Mouse (Mus musculus) ES-Bruce4 (cell line): ENCODE results near the gene Rnls. TPM values are rescaled to one million over a fixed set of nuclear protein-coding genes. Genes with fewer than 3 reads are reported as not detected.

Experiments
- H3K27ac ChIP-seq: 2 replicates; pipeline ENCODE4 v1.5.1; 2012; ENCODE audit warnings: low read length, inconsistent platforms; ENCODE audit not compliant: insufficient read depth
- H3K27me3 ChIP-seq: 2 replicates; pipeline ENCODE4 v1.6.1; 2012; ENCODE audit warnings: mild to moderate bottlenecking, low read length, inconsistent platforms; ENCODE audit not compliant: control insufficient read depth, poor library complexity, insufficient read depth, severe bottlenecking
- H3K36me3 ChIP-seq: 2 replicates; pipeline ENCODE4 v1.6.1; 2012; ENCODE audit warnings: inconsistent platforms, mild to moderate bottlenecking, low read length, moderate library complexity; ENCODE audit not compliant: control insufficient read depth, poor library complexity, insufficient read depth, severe bottlenecking
- H3K4me1 ChIP-seq: one replicate; pipeline ENCODE4 v1.8.1; 2011; ENCODE audit warnings: low read length; ENCODE audit not compliant: control insufficient read depth, insufficient read depth
- H3K4me3 ChIP-seq: 2 replicates; pipeline ENCODE4 v1.5.1; 2011; ENCODE audit warnings: low read depth, mild to moderate bottlenecking, low read length
- H3K9ac ChIP-seq: 2 replicates; pipeline ENCODE4 v1.6.1; 2012; ENCODE audit warnings: low read depth, mild to moderate bottlenecking, inconsistent platforms; ENCODE audit not compliant: poor library complexity, severe bottlenecking
- H3K9me3 ChIP-seq: replicated peaks from 2 replicates; pipeline ENCODE4 v1.6.1; 2012; ENCODE audit warnings: mild to moderate bottlenecking, low read length, inconsistent platforms; ENCODE audit not compliant: control insufficient read depth, poor library complexity, insufficient read depth, severe bottlenecking
- CTCF ChIP-seq: IDR thresholded peaks from one replicate; pipeline ENCODE4 v1.8.1; 2011; ENCODE audit warnings: low read depth, low read length
- EP300 ChIP-seq: IDR thresholded peaks from 2 replicates; pipeline ENCODE4 v1.6.1; 2011; ENCODE audit warnings: low read depth, low read length; ENCODE audit not compliant: insufficient read depth
- POLR2A ChIP-seq: IDR thresholded peaks from one replicate; pipeline ENCODE4 v1.8.1; 2011; ENCODE audit warnings: low read length; ENCODE audit not compliant: insufficient read depth
- polyA plus RNA-seq: library from polyadenylated mRNA; stranded (reverse); fragments of >200 nt; gene quantifications from 2 replicates; pipeline ENCODE4 v1.2.4, GENCODE M21; 2011; ENCODE audit warnings: low read depth; ENCODE audit not compliant: missing spikeins, insufficient read depth, insufficient read length

The Rnls gene
- polyA plus RNA-seq, 1 experiment = 0.43 TPM

- H3K9me3 ChIP-seq = no peaks in the 10 kb centered on the region
- H3K27ac ChIP-seq = no peak overlapping the region
- no peak overlapping the region for H3K9ac ChIP-seq
- H3K27me3 ChIP-seq = no peaks in the 10 kb centered on the region
- TF ChIP-seq EP300 (no peak), CTCF (no peak), POLR2A (no peak)
- H3K36me3 ChIP-seq = no peaks in the 10 kb centered on the region
- no peak overlapping the region for H3K4me3 ChIP-seq
- no peaks in the 10 kb centered on the region for H3K4me1 ChIP-seq
Measured at GRCm38 (mm10) chr19:33223276-33223675, 168.8 kb downstream of the Rnls start.

GRCm38 (mm10) chr19:33222595-33223223 is 169.4 kb downstream of the Rnls start:
- Histone ChIP-seq H3K4me3 (no peak overlapping the region), H3K9ac (no peak overlapping the region), H3K36me3 (no peaks in the 10 kb centered on the region), H3K9me3 (no peaks in the 10 kb centered on the region), H3K4me1 (no peaks in the 10 kb centered on the region), H3K27ac (no peak overlapping the region), H3K27me3 (no peaks in the 10 kb centered on the region)
- TF ChIP-seq POLR2A (no peak), CTCF (no peak), EP300 (no peak)

GRCm38 (mm10) chr19:33217791-33218300 is 174.2 kb downstream of the Rnls start:
- no peak overlapping the region for H3K4me3 ChIP-seq
- H3K27ac ChIP-seq = no peak overlapping the region
- no peak overlapping the region for H3K9ac ChIP-seq
- no peaks in the 10 kb centered on the region for H3K27me3 ChIP-seq
- no peaks in the 10 kb centered on the region for H3K4me1 ChIP-seq
- H3K9me3 ChIP-seq = no peaks in the 10 kb centered on the region
- no peaks in the 10 kb centered on the region for H3K36me3 ChIP-seq
- TF ChIP-seq POLR2A = no peak
- no peak for TF ChIP-seq CTCF
- no peak for TF ChIP-seq EP300

GRCm38 (mm10) chr19:33209709-33210108 is 182.4 kb downstream of the Rnls start:
- Histone ChIP-seq H3K4me1 (no peaks in the 10 kb centered on the region), H3K4me3 (no peak overlapping the region), H3K9ac (no peak overlapping the region), H3K9me3 (no peaks in the 10 kb centered on the region), H3K27ac (no peak overlapping the region), H3K27me3 (no peaks in the 10 kb centered on the region), H3K36me3 (no peaks in the 10 kb centered on the region)
- TF ChIP-seq POLR2A = no peak
- TF ChIP-seq EP300 = no peak
- no peak for TF ChIP-seq CTCF

GRCm38 (mm10) chr19:33207991-33208390 is 184.1 kb downstream of the Rnls start:
- Histone ChIP-seq H3K27ac (no peak overlapping the region), H3K4me1 (no peaks in the 10 kb centered on the region), H3K4me3 (no peak overlapping the region), H3K27me3 (no peaks in the 10 kb centered on the region), H3K36me3 (no peaks in the 10 kb centered on the region), H3K9ac (no peak overlapping the region), H3K9me3 (no peaks in the 10 kb centered on the region)
- no peak for TF ChIP-seq EP300
- no peak for TF ChIP-seq CTCF
- no peak for TF ChIP-seq POLR2A

- no peaks in the 10 kb centered on the region for H3K4me1 ChIP-seq
- H3K27me3 ChIP-seq = no peaks in the 10 kb centered on the region
- no peak for TF ChIP-seq EP300
- no peak for TF ChIP-seq POLR2A
- TF ChIP-seq CTCF = no peak
- no peak overlapping the region for H3K4me3 ChIP-seq
- H3K36me3 ChIP-seq = no peaks in the 10 kb centered on the region
- no peak overlapping the region for H3K9ac ChIP-seq
- no peak overlapping the region for H3K27ac ChIP-seq
- no peaks in the 10 kb centered on the region for H3K9me3 ChIP-seq
Measured at GRCm38 (mm10) chr19:33205389-33205788, 186.7 kb downstream of the Rnls start.
